Mouse (Mus musculus) cerebellum, adult 18-20 months (tissue): ENCODE measurements at regions not wholly inside any gene's neighbourhood (a gene's known extent, or its start where the extent isn't known, plus 50 kb on each side); places are given as distances from the start of the nearest gene placed in this dataset.

Experiments
- DNase-seq, 2 experiments: peaks; one replicate each; pipeline ENCODE4 v3.0.0; 2021

DNA sequence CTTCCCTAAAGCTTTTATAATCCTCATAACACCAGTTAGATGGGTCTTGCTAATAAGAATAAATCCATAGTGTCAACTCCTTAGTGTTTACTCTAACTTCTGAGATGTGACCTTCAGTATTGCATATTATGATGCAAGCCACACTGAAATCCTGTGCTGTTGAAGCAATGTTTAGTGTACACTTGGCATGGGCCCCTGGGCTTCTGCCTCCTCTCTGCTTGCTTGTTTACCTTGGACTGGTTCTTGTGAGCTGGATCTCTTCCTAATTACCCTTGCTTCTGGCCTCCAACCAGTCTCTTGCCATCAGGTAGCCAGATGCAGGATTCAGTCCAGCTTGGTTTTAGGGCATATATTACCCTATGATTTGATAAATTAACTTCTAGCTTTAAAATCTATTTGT, 57.0 kb downstream of the Rgs2 start:
- no peak for DNase-seq

DNA sequence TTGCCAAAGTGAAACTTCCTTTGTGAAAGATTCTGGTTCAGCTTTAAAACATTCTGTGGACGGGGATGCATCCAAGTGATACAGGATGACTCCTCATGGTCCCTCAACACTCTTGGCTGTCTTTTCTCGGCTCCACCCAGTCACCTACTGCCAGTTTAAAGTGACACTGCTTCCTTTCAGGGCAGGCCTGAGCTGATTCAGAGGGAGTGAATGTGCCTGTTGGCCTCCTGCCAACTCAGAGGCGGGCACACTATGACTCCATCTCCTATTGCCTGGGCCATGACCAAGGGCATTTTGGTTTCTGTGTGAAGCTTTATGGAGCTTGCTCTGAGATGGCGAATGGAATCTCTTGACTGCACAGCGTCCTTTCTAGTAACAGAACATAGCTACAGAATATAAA, 62.5 kb downstream of the Rgs2 start:
- DNase-seq: peak; percentile 5 to 8

DNA sequence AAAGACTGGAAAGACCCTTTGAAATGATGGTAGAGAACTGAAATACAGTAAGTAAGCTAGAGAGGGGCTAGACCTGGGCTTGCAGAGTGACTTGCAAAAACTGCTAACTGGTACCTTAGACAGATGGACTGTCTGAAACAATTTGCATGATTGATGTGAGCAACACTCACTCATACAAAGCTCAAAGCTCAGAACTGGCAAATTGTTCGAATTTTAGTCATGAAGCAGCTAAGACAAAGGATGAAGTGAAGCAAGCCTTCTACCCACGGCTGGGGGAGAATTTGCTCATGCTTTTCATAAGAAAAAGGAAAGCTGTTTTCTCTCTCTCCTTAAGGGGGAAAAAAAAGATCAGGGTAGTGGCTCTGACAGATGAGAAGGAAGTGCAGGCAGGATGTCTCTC, 64.5 kb downstream of the Rgs2 start:
- DNase-seq: no peak

DNA sequence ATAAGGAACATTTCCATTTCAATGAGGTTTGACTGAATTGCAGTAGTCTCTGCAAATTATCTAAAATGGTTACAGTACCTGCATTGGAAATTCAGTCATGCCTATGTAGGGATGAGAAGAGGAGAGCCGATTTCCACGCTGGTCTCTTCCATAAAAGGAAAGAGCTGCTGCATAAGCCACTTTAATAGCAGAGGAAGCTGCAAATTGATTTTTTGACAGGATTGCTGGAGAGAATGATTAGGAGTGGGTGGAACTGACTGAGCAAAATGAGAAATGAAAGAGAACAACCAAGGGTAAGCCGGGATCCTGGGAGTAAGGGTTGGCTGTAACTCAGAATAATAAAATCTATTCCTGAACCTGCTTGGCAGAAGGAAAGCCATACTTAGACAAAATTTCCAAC, 65.4 kb downstream of the Rgs2 start:
- DNase-seq: no peak

DNA sequence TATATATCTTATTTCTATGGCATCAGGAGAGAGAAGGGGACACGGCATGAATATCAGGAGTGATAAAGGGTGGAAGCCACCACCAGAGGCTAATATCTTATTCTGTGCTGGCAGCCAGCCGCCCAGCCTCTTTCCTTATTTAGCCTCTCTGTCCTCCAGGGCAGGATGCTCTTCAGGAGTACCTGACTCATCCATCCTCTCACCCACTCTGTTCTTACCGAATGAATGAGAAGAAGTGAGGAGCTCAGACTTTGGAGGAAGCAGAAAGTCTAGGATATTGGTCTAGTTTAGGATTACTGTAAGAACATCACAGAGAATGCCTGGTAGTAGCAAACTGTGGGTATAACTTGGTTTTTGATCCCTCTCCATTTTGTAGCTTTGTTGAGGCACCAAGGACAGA, 73.2 kb downstream of the Rgs2 start:
- DNase-seq: no peak

DNA sequence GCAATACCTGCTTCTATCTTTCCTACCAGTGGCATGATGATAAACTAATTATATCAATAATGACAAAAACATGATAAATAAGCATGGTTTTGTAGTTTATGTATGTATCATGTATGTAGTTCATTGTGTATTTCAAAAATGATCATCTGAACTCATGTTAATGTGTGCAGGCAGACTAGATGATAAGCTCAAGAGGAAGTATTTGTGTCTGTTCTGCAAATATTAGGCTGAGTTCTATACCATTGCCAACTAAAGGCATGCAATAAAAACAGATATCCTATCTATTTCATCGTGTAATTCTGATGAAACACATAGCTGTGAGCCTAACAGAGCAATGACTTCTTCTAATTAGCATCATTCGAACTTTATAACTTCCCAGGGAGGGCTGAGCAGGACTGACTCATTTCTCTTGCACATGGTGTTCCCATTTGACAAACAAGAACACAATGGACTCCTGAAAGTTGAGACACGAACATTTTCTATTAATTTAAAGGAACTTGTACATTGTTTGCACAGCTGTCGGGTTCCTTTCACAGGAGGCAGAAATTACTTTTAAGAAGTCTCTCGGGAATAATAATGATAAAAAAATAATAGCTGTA, 74.3 kb downstream of the Rgs2 start:
- no peak for DNase-seq

DNA sequence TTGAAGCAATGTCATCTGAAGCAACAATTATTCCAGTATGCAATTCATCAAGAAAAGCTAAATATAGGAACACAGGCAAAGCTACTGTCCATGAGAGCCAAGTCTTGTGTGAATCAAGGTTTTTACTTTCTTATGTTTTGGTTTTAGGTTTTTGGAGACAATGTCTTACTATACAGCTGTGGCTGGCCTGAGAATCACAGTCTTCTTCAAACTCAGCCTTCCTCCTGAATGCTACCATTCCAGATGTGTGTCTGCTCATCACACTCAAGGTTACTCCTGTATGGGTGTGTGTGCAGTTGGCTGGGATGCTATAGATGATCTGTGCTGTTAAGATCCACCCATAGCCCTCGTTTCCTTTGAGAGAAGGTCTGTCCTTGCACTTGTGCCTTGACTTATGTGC, 81.5 kb downstream of the Rgs2 start:
- no peak for DNase-seq

DNA sequence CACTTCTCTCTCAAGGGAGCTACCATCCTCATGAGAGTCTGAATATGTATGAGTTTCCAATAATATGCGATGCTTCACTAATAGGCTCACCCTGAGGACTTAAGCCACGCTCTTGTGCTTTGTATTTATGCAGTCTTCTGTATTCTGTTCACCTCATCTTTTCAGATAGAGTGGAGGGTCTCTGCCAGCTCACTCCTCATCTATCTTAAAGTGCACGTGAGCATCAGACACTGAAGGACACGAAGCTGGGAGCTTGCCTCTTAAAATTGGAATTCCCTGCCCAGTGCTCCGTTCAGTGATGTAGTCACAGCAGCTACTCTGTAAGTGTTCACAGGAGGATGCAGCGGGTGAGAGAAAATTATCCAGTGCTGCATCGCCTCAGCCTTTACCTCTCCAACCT, 83.7 kb downstream of the Rgs2 start:
- no peak for DNase-seq

DNA sequence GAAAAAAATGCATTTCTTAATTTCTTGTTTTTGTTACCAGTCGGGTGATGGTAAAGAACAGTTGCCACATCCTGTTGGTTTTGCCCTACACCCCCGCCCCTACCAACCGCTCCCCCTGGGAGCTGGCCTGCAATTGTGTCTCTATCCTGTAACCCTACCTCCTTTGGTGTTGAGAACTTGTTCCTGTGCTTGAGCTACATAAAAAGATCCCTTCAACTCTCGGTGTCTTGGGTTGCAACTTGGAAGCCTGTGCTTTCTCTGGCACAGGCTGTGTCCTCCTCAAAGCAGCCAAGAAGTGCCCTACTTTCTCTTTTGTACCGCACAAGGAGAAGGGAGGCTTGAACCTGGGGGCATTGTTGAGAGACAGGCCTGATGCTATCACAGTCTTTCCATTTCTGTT, 85.0 kb downstream of the Rgs2 start:
- no peak for DNase-seq

DNA sequence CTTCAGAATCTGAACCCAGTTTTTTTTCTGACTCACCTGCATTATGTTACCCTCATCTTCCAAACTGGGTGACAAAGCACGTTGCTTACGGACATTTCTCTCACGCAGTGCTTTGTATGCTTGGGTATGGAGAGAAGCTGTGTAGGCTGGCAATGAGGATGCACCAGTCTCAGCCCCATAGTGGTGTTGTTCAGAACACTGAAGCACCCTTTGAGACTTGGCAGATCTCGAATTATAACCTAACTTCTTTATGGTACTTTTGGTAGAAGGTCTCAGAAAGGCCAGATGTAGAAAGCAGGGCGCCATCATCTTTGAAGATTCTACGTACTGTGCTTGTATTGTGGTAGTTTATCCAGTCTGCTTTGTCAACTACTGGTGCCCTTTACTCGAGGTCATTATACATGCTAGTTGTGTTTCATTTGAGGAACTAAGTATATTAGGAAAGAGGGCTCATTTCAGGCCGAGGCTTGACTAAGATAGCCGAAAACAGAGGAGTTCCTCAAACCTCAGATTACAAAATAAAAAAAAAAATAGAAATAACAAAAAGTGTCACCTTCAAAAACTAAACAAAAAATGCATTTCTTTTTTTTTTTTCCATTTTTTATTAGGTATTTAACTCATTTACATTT, 85.7 kb downstream of the Rgs2 start:
- no peak for DNase-seq

DNA sequence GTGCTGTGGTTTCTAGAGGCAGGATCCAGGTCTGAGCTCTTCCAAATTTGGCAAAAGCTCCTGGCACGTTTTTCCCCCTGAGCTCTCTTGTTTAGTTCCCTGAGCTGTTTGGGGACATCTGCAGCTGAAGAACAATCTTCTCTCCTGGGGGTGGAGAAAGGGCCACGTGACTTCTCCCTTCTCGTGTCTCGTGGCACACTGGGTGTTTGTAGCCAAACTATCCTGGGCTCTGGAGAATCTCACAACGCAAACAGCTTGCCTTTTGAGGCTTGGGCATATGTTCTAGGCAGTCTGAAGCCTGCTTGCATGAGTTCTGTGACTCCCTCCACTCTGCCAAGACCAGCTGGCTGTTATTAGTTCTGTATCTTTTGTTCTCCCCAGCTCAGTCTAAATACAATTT, 86.3 kb downstream of the Rgs2 start:
- DNase-seq: no peak

DNA sequence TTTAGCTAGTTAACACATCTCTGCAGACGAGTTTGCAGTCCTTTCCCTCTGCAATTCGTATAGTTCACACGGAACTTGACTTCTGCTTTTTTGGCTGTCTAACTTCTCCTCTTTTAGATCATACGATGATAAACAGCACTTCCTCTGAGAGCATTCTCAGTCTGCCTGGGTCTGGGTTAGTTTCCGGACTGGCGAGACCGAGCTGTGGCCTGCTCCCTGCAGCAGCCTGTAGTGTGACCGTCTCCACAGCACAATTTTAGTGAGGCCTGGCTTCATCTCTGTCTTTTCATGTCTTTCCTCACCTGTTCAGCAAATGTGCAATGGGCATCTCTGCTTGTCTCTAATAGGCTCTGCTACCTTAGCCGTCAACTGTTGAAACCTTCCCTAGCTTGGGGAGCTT, 87.4 kb downstream of the Rgs2 start:
- no peak for DNase-seq

DNA sequence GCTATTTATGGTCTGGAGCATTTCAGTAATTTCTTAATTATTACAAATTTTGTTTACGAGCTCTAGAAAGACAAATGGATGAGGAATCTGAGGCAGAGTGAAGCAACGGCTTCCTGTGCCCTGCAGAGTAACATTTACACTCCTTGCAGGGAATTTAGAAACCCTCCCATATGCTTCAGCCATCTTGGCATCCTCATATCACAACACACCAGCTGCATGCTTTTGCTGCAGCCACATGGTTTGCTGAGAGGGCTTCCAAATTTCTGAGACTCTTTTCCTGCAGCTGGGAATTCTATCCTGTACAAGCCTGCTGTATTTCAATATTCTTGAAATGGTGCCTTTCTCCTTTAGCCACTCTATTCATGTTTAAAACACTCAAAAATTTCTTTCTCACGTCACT, 91.4 kb downstream of the Rgs2 start:
- DNase-seq: no peak

DNA sequence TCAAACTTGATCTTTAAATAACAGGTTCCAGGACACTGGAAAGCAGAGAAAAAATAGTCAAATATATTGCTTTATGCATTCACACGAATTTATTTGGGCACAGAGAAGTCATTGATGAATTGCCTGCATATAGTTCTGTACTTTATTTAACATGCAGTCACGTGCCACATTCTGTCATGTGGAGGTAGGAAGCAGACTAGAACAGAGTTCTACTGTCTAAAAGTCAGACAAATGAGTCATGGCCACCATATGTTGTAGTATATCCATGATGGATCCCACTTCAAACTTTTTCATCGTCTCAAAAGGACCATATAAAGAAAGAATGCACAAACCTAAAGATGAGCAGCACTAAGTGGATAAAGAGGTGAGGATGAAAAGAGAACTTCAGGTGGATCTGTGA, 92.7 kb downstream of the Rgs2 start:
- no peak for DNase-seq

DNA sequence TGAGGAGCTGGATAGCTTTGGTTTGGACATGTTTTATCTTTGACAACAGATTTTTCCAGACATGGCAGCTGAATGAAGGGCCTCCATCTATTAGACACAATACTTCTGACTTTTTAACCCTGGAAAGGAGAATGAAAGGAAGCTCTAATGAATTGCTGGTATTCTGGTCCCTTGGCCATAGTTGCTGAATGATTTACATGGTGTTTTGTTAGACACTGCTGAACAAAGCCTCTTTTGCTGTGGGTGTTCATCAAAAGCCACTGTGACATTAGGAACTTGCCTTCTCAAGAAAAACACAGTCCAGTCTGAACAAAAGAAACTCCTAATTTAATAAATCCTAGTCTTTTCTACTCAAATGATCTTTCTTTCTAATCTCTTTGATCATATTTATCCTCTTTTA, 93.4 kb downstream of the Rgs2 start:
- DNase-seq: no peak

DNA sequence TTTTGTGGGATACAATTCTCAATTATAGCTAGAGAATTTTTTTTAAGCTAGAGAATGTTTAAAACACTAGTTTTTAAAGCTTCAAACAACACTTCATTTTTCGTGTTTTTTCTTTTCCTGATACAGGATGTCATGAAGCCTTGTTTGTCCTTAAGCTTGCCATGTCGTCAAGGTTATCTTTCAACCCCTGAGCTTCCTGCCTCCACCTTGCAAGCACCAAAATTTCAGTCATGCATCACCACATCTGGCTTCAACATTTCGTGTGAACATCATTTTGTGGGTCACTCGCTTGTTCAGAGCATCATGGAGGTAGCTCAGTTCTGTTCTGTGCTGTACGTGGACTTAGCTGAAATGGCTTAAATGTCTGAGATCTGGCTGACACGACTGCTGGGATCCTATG, 96.6 kb downstream of the Rgs2 start:
- DNase-seq: no peak

DNA sequence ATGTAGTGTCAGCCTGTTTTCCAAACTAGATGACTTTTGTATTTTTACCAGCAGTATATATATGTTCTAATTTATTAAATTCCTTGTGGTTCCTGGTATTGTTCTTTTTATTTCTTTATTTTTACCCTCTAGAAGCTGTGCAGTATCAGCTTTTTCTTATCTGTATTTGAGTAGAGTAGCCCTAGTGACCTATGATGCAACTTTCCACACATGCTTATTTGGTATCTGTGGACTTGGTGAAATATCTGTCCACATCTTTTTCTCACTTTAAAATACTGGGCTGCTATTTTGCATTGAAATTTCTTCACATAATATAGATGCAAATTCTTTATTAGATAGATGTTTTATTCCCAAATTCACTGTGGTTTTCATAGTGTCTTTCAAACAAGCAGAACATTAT, 97.1 kb downstream of the Rgs2 start:
- DNase-seq: no peak

DNA sequence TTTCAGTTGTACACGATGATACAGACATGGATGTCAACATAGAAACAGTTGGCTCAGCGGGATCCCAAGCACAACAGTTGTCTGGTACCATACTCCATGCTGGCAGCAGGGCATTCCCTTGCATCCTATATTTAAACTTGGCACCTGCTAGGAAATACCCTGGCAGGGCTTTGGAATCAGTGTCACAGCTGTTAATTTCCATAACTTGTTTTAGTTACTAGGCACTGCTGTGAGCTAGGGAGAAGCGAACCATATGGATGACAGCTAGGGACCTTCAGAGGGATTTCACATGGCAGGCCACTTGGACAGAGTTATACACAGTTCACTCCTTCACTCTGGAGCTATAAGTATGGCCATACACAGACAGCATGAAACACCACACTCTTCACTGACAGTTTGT, 100.0 kb downstream of the Rgs2 start:
- DNase-seq: peak in 1 of 2 experiments; percentile 3

DNA sequence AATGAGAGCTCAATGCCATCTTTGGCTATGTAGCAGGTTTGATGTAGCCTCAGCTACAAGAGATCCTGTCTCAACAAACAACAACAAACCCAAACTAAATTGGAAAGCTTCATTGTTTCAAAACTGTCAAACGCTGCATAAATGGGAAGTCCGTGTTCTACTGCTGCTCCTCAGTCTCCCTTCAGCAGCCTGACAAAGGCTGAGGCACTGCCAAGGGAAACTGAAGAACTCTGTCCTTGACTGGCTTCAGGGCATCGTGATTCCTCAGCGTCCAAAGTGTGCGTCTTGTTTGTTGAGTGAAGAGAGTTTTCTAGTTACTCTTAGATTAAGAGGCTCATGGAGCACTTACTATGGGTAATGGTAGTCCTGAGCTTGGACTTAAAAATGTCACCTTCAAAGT, 100.7 kb downstream of the Rgs2 start:
- no peak for DNase-seq

DNA sequence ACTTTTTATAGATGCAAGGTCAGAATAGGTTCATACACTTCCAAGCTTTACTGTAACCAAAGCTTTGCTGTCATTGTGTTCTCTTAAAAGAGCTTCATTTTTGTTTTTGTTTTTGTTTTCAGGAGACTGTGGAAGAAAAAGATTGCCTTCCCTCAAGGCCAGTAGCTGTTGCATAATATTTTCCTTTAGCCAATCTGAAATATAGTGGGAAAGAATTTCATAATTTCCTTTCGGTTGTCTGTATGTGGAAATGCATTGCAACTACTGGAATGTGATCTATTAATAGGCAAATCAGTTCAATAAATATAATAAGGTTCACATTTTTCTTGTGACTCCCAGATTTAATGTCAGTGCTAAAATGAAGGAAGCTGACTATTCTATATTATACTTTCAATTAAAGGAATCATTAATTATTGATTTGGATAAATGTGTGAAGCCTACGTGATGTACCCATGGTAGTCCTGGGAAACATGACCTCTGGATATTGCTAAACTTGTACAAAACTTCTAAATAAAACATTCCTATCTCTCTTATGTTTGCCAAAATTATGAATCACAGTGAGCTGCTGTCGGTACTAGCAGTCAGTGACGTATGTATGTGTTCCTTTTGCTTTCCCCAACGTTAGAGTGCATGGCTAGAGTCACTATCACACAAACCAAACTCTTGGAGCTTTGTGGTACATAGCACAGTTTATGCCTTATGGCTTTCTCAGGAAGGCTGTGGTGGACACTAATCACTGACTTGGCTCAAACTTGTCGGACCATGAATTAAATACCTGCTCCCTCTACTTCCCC, 102.6 kb downstream of the Rgs2 start:
- DNase-seq: no peak

DNA sequence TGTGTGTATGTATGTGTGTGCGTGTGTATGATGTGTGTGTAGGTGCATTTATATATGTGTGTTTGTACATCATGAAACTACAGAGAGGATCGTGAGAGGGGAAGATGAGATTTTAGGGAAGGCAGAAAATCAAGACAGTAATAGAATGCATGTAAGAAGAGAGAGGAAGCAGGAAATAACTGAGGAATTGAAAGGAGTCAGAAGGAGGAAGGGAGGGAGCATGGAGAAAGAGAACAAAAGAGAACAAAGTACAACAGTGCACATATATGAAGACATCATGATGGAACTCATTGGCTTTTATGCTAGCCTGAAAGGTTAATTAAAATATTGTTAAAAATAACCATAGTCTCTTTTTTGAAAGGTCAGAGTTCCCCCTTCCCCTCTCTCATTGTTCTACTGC, 111.4 kb downstream of the Uchl5 start:
- DNase-seq: no peak

DNA sequence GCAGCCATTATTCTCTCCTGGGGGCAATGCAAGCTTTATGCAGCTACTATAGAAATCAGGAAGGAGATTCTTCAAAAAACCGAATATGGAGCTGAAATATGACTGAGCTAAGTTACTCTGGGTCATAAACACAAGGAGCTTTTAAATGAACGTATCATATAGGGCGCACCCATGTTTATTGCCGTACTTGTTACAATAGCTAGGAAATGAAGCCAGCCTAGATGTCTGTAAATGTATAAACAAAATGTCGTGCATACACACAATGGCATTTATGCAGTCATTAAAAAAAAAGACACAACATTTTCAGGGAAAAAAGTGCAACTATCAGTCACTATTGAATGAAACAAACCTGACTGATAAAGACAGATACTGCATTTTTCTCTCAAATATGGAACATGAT, 111.0 kb downstream of the Uchl5 start:
- DNase-seq: no peak

DNA sequence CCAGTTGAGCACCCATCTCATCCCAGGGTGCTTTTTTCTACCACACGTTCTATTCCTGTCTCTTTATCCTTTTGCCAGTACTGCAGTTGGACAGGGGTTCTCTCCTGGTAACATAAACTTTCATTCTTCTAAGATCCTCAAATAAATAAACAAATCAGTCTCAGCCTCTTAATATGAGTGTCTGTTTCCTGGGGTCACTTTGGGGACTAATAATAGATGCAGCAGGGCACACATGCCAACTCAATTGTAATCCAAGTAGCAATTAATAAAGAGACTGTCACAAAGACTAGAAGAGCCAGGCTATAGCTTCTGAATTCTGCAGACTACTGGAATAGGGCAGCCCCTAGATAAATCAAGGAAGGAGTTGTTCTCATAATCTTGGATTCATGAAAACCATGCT, 108.9 kb downstream of the Uchl5 start:
- no peak for DNase-seq

DNA sequence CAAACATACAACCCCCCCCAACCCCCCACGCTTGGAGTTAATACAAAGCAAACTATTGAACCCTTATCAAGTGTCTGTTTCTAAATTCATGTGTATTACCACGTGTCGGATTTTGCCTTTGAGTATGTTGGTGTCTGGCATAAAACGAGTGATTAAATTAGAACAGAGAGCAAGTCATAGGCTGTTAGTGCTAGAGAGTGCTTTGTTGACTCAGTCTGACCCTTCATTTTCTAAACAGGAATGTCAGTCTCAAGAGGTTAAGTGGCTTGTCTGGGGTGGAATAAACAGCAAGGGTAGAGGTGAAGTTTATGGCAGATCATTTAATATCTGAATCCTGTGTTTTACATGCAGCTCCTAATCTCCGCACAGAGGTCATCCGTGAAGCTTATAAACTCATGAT, 104.1 kb downstream of the Uchl5 start:
- DNase-seq: no peak

DNA sequence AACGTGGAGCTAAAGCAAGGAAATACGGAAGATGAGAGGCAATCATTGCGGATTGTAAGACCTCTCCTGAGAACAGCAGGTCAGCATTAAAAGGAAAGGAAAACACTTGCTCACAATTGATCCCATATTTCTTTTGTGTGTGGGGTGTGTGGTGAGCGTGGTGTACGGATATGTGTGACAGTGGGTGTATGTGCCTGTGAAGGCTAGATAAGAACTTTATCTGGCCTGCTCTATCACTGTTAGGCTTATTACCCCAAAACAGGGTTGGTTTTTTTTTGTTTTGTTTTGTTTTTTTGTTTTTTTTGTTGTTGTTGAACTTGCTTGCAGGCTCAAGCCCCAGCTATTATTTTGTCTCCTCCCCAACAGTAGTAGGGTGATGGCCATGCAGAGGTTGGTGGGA, 102.5 kb downstream of the Uchl5 start:
- DNase-seq: no peak
